Comparison of ENCODE assay signal across 7 mouse cellular contexts in the genomic region with DNA sequence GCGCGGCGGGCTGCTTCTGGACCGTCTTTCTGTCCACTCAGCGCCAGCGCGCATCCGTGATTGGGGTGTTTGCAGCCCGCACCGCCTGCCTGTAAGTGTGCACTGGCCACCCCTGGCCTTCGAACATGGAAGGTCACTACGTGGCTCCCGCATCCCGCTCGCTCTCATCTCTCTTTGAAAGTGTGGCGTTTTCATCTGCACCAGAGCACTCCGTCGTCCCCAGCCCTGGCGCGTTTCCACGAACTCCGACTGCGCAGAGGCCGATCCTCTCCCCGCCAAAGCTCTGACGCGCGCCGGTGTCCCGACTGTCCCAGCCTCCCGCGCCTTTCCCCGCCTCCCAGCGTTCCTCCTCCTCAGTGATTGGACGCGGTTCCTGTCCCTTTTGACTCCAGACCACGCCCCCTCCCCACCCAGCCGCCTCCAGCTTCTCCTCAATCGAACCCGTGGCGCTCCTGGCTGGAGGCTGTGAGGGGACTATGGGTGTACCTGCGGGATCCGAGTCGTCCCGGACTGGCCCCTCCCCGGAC. TPM values are rescaled to one million over a fixed set of nuclear protein-coding genes. Genes with fewer than 3 reads are reported as not detected.
DNase-seq lines count a peak whose midpoint lies in the region; ATAC-seq lines count a peak whose summit lies in the region.

A gene (plus strand): TSS at position 434 of the 527 bp plus-strand sequence.

- H3K4me1 ChIP-seq in embryonic facial prominence, embryonic 10.5 days, result peaks cover 16% of the 10 kb centered on the region
- peaks cover 21% of the 10 kb centered on the region for H3K4me1 ChIP-seq in limb, embryonic 10.5 days
- peaks cover 9% of the 10 kb centered on the region for H3K4me1 ChIP-seq in midbrain, embryonic 13.5 days (replicated peaks)

- peak within 1 kb of the TSS; percentile 75 for H3K4me2 ChIP-seq in midbrain, embryonic 13.5 days (replicated peaks)

- H3K27ac ChIP-seq in embryonic facial prominence, embryonic 10.5 days (replicated peaks), result peak within 1 kb of the TSS; percentile 82
- H3K27ac ChIP-seq in limb, embryonic 10.5 days, result peak within 1 kb of the TSS; percentile 82
- H3K27ac ChIP-seq in midbrain, embryonic 13.5 days, result peak within 1 kb of the TSS; percentile 35; the same call in 1 of the 2 replicates

- H3K9me3 ChIP-seq in embryonic facial prominence, embryonic 10.5 days, result no peaks in the 10 kb centered on the region
- H3K9me3 ChIP-seq in limb, embryonic 10.5 days (replicated peaks), result no peaks in the 10 kb centered on the region
- no peaks in the 10 kb centered on the region for H3K9me3 ChIP-seq in midbrain, embryonic 13.5 days

- peak; percentile 98 for DNase-seq in adrenal gland, postnatal 10 days
- DNase-seq in embryonic facial prominence, embryonic 10.5 days (ENCODE audit: low spot score), result peak; percentile 99
- DNase-seq in kidney, adult 11 months, result peak; percentile 94
- DNase-seq in limb, embryonic 10.5 days (ENCODE audit: low spot score), result peak; percentile 97
- DNase-seq in spleen, adult 12 weeks (ENCODE audit: low spot score), result peak; percentile 61

- no peaks in the 10 kb centered on the region for H3K36me3 ChIP-seq in embryonic facial prominence, embryonic 10.5 days (replicated peaks)
- H3K36me3 ChIP-seq in limb, embryonic 10.5 days, result no peaks in the 10 kb centered on the region
- no peaks in the 10 kb centered on the region for H3K36me3 ChIP-seq in midbrain, embryonic 13.5 days

- WGBS in embryonic facial prominence, embryonic 10.5 days, result under 1% methylated on average over 46 of the region's 46 CpGs
- WGBS in limb, embryonic 10.5 days, result under 1% methylated on average over 46 of the region's 46 CpGs
- 1% methylated on average over 46 of the region's 46 CpGs for WGBS in midbrain, embryonic 13.5 days

- peaks cover 42% of the 10 kb centered on the region for H3K27me3 ChIP-seq in embryonic facial prominence, embryonic 10.5 days (replicated peaks; ENCODE audit: low read depth, poor library complexity, severe bottlenecking)
- peaks cover 32% of the 10 kb centered on the region for H3K27me3 ChIP-seq in limb, embryonic 10.5 days (ENCODE audit: low read depth, poor library complexity, severe bottlenecking)
- H3K27me3 ChIP-seq in midbrain, embryonic 13.5 days, result peaks cover 31% of the 10 kb centered on the region

- peak; percentile 98 for ATAC-seq in granulocyte monocyte progenitor cell, adult 5-6 weeks (replicated peaks; ENCODE audit: poor library complexity, severe bottlenecking)
- peak; percentile 95 for ATAC-seq in midbrain, embryonic 13.5 days

- H3K9ac ChIP-seq in midbrain, embryonic 13.5 days (replicated peaks), result peak within 1 kb of the TSS; percentile 65

- H3K4me3 ChIP-seq in embryonic facial prominence, embryonic 10.5 days, result peak within 1 kb of the TSS; percentile 82
- H3K4me3 ChIP-seq in limb, embryonic 10.5 days, result peak within 1 kb of the TSS; percentile 85
- peak within 1 kb of the TSS; percentile 74 for H3K4me3 ChIP-seq in midbrain, embryonic 13.5 days (replicated peaks)

RNA-seq across cellular contexts. Expression of the gene that starts here (rescaled TPM):
- total RNA-seq in adrenal gland, postnatal 10 days (2021), result 10 to 100 TPM; 12.8 to 22.3 TPM
- polyA plus RNA-seq in embryonic facial prominence, embryonic 10.5 days (2016; fragmentation: Nextera tagmentation; extraction: Ambion mirVana), result 1.4 and 1.5 TPM in 2 replicates
- total RNA-seq in granulocyte monocyte progenitor cell, adult 5-6 weeks (2014; fragmentation: Nextera tagmentation), result not detected in 2 replicates
- total RNA-seq in granulocyte monocyte progenitor cell, adult 5-6 weeks (2017), result not detected in 2 replicates
- 1.7 and 1.9 TPM in 2 replicates for polyA plus RNA-seq in limb, embryonic 10.5 days (2016; fragmentation: Nextera tagmentation; extraction: Ambion mirVana)
- 1.1 and 1.4 TPM in 2 replicates for polyA plus RNA-seq in midbrain, embryonic 13.5 days (2015; fragmentation: Nextera tagmentation; extraction: Ambion mirVana)

Comparison
In these comparisons a context has a peak if more than half of its experiments do, and no peak if none do; other contexts are left out.
1. Peak in every context shown above with its lines: DNase-seq, ATAC-seq, H3K4me3 ChIP-seq and H3K27ac ChIP-seq.
2. RNA of the gene that starts here (total RNA-seq): 12.8 to 22.3 TPM in adrenal gland, postnatal 10 days; not detected in granulocyte monocyte progenitor cell, adult 5-6 weeks; every median in the first group is over 10 times any median in the second.
3. Peak in ATAC-seq in granulocyte monocyte progenitor cell, adult 5-6 weeks; RNA of the gene not detected or under 1 TPM.